Mouse (Mus musculus) left cerebral cortex, adult 18-20 months (tissue): ENCODE measurements around the gene Inpp4b. TPM values are rescaled to one million over a fixed set of nuclear protein-coding genes. Genes with fewer than 3 reads are reported as not detected.

ENCODE experiments used
- DNase-seq, 2 experiments: peaks; one replicate each; pipeline ENCODE4 v3.0.0; 2021 to 2022; ENCODE audit warnings: low spot score in 2 of 2, mixed read lengths in 1 of 2
- total RNA-seq, 2 experiments: library from RNA; stranded (reverse); gene quantifications; 2 replicates each; pipeline ENCODE4 v1.2.3; 2021

Gene Inpp4b
- total RNA-seq, 2 experiments from 2014 or later, result 11.0 to 11.5 TPM

DNA sequence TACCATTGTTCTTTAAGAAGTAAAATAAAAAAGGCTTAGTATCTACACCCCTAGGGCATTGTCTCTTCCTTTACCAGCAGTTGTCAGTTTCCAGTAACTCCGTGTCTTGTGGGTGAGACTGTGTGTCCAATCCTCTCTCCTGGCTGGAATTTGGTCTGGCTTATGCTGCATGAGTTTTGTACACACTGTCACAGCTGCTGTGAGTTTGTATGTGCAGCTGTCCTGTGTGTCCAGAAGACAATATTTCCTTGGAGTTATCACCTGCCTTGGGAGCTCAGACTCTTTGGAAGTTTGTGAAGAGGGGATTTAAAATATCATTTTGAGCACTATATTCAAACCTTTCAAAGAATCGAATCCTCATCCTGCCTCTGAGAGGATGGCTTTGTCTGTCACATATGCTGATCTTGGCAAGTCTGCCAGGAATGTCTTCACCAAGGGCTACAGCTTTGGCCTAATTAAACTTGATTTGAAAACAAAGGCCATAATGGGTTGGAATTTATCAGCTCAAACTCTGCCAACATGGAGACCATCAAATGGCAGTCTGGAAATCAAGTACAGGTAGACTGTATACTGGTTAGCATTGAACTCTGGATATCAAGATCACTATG is 485.1 kb downstream of the Inpp4b start:
- DNase-seq, result no peak

DNA sequence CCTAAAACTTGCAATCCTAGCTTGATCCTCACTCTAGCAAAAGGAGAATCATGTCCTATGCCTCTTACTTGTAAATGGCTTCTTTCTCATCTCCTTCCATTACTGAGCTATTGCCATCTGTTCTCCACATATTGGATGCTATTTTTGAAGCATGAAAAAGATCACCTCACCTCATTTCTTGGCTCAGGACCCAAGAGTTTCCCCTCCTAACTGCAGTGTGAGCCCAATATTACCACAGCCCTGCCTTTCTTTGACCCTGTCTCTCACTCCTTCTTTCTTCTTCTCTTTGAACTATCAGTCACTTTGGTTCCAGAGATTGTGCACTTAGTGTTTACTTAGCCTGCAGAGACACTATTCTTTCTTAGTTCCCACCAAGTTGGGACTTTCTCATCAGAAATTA is 489.1 kb downstream of the Inpp4b start:
- DNase-seq, result no peak

DNA sequence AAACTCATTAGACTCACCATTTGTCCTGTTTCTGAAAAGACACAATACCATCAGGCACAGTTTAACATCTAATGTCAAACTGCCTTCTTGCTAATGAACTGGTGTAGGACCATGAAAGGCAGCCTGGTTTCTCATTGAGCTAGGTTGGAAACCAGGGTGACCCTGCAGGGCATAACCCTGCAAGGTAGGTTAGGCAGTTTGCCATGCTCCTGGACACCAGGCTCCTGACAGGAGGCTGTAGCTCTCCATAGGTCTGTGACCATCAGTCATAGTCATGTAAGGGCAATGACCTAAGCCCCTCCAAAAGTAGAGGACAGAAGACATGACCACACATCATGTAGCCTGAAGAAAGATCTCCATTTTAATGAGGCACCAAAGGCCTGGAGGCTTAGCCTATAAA is 491.5 kb downstream of the Inpp4b start:
- no peak for DNase-seq

DNA sequence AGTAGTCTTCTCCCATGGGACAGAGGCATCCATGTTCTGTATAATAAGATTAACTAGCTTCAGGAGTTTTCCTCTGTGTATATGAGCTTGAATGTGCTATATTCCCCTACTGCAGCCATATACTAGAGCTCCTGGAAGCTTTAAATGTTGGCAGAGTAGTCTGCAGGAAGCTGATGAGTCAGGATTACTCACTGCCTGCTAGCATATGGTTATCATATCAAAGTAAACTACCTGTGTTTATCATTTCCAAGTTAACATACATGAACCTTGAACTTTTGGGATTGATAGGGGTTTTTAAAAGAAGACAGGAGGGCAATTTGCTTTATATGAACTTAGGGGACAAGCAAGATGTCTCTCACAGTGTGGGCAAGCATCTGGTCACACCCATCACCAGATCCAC is 498.2 kb downstream of the Inpp4b start:
- no peak for DNase-seq

DNA sequence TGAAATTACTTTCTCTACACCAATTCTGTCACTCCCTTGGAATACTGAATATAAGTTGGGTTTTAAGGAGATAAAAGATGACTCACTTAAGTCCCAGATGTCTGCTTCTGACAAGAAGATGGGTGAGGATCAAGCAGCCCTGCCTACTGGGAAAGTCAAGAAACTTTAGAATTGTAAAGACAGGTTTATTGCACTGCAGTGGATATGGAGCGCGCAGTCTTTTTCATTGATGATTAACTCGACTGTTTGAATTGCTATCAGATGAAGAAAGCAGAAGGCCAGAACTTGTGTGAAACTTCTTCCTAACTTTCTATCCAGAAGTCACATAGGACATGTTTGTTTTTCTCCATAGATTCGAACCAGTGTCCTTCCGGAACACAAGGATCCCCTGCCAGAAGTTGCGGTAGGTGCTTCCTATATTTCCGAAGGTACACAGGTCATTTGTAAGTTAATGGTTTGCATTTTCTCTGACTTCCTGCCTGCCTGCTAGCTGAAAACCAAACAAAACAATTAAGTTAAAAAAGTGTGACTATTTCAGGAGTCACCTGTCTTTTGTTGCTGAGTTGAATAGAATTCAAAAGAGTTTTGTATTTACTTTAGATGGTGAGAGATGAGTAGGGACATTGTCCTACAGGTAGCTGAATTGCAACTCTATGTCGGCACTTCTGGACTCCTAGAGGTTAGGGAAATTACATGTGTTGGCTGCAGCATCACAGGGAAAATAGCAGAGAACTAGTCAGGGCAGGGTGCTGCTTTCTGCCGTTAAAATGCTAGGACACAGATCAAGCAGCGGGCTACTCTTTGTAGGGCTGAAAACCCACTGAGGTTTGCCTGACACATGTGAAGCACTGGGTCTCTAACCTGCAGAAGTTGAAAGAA is 502.0 kb downstream of the Inpp4b start:
- DNase-seq, result no peak

DNA sequence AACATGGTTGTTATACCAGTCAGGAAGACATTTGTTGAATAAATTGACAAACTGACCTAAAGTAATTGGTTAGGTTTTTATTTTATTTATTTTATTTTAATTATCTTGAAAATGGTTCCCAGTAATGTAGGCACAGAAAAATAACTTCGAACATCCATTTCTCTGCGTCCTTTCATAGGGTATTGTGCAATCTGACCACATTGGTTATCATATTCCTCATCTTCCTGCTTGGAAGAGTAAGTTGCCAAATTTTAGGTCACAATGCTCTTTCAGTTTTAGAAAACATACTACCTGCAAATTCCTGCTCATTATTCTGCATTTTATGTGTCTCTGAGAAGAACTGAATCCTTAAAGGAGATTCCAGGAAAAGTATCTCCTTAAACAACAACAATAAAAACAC is 505.6 kb downstream of the Inpp4b start:
- DNase-seq, result no peak

DNA sequence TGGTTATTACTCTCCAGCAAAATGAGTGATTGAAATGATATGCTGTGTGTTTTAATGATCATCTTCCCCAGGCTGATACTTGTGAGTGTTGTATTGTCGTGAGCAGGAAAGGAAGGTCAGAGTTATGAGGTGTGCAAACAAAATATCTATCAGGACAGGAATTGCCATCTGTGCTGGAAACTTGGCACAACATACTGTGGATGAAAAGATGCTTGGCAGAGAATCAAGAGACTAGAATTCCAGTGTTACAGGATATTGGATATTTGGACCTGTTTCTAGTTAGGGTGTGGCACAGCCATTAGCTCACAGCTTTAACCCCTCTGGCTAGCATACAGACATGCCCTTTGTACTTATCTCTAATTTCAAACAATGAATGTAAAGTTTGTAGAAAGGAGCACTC is 507.6 kb downstream of the Inpp4b start:
- no peak for DNase-seq

DNA sequence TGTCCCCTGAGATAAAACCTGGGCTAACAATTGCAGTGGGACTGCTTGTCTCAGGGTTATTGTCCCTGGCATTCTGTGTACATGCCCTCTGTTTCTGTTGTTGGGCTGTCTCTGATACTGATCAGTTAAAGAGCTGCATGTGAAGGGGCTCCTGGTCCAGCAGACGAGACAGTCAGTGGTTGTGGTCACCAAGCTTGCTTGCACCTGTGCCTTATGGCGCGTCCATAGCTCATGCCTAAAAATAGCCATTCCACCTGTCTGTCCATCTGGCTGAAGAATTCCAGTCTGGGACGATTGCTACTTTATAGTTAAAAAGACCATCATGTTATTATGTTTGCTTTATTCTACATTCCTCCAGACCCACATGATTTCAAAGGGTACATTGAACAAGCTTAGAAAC is 510.8 kb downstream of the Inpp4b start:
- no peak for DNase-seq

DNA sequence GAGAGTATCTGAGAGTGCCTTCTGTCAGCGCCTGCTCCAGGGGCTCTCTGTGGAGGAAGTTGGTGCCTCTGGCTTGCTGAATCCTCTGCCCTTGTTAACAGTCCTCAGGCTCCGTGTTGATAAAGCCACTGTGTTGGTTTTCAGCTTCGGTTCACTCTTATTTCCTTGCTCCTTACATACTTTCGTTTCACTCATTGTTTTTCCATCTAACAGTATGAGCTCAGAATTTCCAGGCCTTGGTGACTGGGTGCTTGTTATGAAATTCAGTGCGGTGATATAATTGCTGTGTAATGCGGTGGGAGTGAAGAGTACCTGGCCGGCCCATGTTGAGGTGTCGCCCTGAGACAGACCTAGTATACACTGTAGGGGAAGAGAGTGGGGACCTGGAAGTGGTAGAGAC is 512.2 kb downstream of the Inpp4b start:
- DNase-seq, result no peak

DNA sequence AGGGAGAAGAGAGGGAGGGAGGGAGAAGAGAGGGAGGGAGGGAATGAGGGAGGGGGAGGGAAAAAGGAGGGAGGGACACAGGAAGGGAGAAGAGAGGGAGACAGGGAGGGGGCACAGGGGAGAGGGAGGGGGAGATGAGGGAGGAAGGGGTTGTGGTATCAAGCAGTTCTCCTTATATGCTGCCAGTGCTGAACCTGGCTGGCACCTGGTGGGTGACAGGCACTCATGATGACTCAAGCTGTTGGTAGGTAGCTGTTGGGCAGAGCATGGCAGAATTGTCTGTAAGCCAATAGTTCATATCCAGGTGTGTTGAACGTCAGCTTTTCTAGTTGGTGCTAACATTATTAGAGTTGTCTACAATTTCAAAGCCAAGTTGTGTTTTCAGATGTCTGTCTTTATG is 512.7 kb downstream of the Inpp4b start:
- no peak for DNase-seq

DNA sequence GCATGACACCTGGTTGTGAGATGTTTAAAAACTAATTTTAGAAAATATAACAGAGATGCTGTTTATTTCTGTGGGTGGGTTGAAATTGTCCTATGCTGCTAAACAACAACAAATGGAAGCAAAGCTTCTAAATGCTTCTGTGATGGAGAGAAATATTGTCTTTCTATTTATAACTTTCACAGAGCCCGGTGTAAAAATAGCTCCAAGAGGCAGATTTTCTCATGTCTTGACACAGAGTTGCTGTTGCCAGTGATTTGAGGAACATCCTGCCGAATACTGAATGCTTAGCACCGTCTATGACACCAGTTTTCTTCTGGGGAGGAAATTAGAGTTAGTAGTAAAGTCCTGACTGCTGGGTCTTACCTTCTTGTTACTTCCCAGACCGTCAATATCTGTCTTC is 513.8 kb downstream of the Inpp4b start:
- no peak for DNase-seq

DNA sequence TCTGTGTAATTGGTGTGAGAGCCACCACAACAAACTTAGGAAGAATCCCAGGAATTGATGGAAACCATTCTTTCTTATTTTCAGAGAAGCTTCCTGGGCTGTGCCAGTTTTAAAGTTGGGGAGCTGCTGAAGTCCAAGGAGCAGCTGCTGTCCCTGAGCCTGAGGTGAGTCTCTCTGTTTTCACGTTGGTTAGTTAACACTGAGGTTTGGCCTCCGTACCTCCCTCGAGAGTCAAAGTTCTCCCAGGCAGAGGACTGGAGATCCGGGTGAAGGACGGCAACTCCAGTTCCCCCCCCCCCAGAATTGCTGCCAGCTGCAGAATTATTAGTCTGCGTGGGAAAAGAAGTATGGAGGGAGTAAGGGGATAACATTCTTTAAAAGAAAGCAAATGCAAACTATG is 514.3 kb downstream of the Inpp4b start:
- DNase-seq, result no peak

DNA sequence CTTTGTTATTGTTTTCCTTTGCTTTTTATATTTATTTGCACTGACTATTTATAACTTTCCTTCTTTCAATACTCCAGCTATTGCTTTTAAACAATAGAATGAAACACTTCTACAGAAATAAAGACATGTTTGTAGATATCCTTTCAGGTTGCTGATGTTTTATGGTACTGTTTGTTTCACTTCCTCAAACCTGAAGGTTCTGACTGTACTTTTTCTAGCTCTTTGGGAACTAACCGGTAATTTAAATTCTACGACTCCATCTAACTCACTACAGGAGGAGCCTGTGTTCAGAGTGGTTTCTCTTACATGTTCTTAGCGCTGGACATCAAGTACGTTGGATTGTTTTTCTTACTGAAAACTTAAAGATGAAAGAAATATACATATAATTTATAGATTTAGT is 516.0 kb downstream of the Inpp4b start:
- no peak for DNase-seq

DNA sequence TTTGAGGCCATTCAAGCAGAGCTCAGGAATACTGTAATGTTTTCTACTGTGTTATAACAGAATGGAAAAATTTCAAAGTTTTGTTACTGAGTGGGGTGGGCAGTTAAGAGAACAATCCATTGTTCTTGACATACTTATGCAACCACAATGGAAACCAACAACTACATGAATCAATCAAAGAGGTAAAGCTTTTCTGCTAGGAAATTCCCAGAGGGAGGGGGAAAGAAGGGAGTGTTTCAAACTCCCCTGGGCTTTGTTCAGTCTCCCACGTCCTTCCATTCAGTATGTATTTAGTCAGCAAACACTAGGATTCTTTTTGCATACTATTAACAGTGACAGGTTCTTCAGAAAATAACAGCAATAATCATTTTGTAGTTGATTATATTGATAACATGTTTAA is 517.4 kb downstream of the Inpp4b start:
- no peak for DNase-seq

DNA sequence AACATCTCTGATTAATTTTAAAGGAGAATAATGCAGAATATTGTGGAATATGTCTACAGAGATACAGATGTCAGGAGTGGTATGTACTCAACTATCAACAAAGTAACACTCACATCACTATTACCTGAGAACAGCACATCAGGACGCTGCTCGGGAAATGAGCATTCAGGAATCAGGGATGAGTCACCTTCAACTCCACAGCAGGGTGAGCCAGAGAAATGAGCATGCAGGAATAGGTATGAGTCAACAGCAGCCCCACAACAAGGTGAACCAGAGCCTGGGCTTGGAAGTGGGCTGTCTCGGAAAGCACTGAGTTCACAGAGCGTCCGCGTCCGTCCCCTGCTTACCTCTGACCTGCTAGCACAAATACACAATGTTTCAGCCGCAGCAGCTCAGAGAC is 519.0 kb downstream of the Inpp4b start:
- DNase-seq, result no peak

DNA sequence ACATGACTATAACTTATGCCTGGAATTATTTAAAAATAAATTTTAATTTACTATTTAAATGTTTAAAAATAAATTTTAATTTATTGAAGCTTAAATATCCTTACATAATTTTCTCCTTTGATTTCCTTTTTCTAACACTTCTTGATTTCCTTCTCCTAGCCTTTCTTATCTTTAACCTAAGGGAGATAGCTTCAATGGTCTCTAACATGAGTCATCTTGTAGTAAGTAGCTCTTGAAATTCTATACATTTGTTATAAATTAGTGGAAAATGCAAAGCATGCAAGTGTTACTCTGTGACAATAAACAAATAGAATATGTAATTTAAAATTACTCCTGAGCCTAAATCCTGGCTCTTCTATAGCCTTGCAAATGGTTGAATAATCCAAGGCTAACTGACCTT is 520.4 kb downstream of the Inpp4b start:
- DNase-seq, result no peak

DNA sequence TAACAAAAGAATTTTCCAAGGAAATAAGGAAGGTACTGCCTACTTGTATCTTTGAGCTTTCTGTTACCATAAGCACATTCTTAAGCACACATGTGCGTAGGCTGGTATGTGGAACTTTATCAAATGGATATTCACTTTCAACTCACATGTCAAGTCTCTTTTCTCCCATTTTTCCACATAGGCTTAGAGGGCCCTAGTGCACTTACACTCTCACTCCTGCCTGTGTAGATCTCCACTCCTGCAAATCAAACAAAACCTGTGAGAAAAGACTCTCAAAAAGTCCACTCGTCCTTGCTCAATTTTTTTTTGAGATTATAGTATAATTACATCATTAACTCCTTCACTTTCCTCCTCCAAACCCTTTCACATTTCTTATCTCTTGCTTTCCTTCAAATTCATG is 522.0 kb downstream of the Inpp4b start:
- no peak for DNase-seq

DNA sequence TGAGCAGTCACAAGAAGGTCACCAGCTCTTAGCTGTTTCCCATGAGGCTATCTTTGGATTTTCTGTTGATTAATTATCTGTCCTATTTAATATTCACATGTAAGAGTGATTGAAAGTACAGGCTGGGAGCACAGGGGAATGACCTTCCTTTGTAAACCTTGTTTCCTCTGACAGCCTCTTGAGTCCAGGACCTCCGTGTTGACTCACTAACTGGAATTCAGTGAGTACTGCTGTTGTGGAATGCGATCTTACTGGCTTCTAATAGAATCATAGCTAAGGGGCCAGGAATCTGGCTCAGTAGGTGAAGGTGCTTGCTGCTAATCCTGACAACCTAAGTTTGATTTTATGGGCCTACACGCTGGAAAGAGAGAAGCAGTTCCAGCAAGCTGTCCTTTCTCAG is 523.3 kb downstream of the Inpp4b start:
- DNase-seq, result no peak

DNA sequence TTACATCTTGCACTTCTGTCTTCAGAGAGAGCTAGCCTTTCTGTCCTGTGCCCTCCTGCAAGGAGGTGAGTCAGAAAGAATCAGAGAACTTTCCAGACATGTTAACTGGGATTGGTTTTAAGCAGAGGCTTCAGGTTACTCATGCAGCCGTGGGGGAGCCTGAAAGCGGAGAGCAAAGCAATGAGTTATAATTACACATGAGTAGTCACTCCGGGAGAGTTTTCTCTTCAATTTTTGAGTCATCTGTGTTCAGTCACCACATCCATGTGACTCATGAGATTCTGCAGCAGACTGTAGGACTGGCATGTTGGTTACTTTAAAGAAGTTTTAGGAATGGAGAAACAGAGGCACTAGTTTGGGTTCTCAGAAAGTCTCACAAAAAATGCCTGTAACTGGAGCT is 524.7 kb downstream of the Inpp4b start:
- DNase-seq, result peak; percentile 15 to 30

DNA sequence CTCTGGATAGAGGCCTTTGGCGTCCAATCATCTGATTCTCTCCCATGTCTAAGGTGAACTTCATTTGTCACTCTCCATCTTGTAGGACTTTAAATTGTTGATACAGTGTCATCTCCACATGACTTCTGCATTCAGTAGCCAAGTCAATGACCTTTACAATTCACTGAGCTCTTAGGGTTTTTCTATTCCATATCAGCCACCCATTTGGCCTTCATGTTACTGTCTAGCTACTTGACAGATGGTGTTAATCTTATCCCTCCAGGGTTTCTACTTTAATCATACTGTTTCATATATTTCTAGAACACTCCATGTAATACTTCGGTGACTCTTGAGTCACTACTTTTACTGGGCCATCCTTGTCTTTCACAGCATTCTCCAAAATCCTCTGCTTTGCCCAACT is 528.1 kb downstream of the Inpp4b start:
- no peak for DNase-seq

DNA sequence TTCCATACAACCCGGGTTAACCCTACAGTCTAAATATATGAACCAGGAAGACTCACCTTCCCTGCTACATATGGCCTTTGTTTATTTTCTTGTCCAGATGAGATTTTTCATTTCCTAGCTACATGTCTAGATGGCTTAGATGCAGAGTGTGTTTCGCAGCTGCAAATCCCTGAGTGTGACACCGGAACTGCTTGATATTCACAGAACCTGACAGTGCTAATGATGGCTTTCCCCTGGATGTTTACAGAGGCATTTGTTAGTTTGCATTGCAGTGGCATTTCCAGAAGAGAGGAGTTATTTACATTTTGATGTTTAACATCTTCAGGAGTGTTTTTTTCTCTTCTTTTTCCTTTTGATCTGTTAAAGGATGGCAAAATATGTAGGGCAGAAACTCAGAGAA is 537.7 kb downstream of the Inpp4b start:
- DNase-seq, result no peak

DNA sequence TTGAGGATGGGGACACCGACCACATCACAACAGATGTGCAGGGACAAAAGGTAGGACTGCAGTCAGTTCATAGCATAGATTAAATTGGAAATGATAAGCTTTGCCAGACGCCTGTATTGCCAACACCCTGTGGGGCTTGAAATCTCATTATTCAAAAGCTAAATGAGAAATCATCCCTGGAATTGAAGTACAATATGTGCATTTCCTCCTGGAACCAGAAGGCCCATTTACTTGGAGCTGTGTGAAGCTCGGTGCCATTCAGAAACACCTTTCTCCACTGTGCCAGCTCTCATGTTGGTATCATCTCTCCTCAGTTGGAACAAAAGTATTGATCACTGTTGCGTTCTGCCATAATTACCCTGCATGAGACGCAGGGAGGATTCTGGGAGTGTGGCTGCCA is 541.8 kb downstream of the Inpp4b start:
- DNase-seq, result no peak

DNA sequence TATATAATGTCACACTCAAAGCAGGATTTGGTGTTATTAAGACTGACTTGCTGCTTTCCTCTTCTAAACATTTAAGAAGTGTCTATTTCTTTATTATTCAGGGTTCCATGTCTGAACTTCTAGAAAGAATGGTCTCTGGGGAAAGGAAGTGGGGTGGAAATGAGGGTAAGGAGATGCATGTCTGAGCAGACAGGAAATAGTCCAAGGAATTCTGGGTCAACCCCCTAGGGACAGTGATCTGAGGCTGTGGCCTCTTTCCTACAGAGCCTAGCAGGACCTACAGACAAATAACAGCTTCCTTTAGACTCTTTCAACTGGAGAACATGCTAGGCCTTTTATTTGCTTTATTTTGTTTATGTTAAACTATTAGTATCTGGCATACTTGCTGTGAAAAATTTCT is 546.5 kb downstream of the Inpp4b start:
- no peak for DNase-seq
